Mouse (Mus musculus) small intestine, adult 2 months (tissue): ENCODE data around the gene Tph2. TPM values are rescaled to one million over a fixed set of nuclear protein-coding genes. Genes with fewer than 3 reads are reported as not detected.

ENCODE experiments used
- H3K27ac ChIP-seq: fragments of 200-500 bp; 2 replicates; pipeline ENCODE4 v1.5.1; 2012; ENCODE audit warnings: low read depth, low read length, control low read depth, inconsistent platforms; ENCODE audit not compliant: insufficient read depth
- H3K27me3 ChIP-seq: fragments of 200-500 bp; 2 replicates; pipeline ENCODE4 v1.6.1; 2012; ENCODE audit warnings: mild to moderate bottlenecking, moderate library complexity, low read length, inconsistent platforms; ENCODE audit not compliant: control insufficient read depth, insufficient read depth
- H3K36me3 ChIP-seq: fragments of 200-500 bp; 2 replicates; pipeline ENCODE4 v1.6.1; 2012; ENCODE audit warnings: mild to moderate bottlenecking, low read length, control low read depth, inconsistent platforms; ENCODE audit not compliant: control insufficient read depth, insufficient read depth
- H3K4me1 ChIP-seq: fragments of 200-500 bp; 2 replicates; pipeline ENCODE4 v1.6.1; 2012; ENCODE audit warnings: low read length, inconsistent platforms, mixed read lengths; ENCODE audit not compliant: control insufficient read depth, insufficient read depth, insufficient read length
- H3K4me3 ChIP-seq: fragments of 200-500 bp; 2 replicates; pipeline ENCODE4 v1.5.1; 2012; ENCODE audit warnings: low read depth, mild to moderate bottlenecking, control low read depth, inconsistent platforms, low read length, moderate library complexity
- CTCF ChIP-seq: fragments of 200-500 bp; IDR thresholded peaks from 2 replicates; pipeline ENCODE4 v1.5.1; 2012; ENCODE audit warnings: low read depth, mild to moderate bottlenecking, control low read depth, inconsistent platforms, low read length, moderate library complexity, mixed read lengths; ENCODE audit not compliant: insufficient replicate concordance, insufficient read length; ENCODE audit errors: extremely low read depth
- POLR2A ChIP-seq: fragments of 200-500 bp; IDR thresholded peaks from 2 replicates; pipeline ENCODE4 v1.6.1; 2012; ENCODE audit warnings: low read depth, mild to moderate bottlenecking, control low read depth, inconsistent platforms, low read length, moderate library complexity
- WGBS: fragments of 180-500 bp; shearing (Covaris S2); methylation state at CpG from one replicate; pipeline ENCODE4 v1.1.7; 2018; 5-methylcytosine and 5-hydroxymethylcytosine counted together
- polyA plus RNA-seq: library from polyadenylated mRNA; depleted of rRNA; stranded (reverse); fragments of >200 nt; gene quantifications from 2 replicates; pipeline ENCODE4 v1.2.3, GENCODE M21; 2012

Gene Tph2
- polyA plus RNA-seq, 1 experiment: not detected

DNA sequence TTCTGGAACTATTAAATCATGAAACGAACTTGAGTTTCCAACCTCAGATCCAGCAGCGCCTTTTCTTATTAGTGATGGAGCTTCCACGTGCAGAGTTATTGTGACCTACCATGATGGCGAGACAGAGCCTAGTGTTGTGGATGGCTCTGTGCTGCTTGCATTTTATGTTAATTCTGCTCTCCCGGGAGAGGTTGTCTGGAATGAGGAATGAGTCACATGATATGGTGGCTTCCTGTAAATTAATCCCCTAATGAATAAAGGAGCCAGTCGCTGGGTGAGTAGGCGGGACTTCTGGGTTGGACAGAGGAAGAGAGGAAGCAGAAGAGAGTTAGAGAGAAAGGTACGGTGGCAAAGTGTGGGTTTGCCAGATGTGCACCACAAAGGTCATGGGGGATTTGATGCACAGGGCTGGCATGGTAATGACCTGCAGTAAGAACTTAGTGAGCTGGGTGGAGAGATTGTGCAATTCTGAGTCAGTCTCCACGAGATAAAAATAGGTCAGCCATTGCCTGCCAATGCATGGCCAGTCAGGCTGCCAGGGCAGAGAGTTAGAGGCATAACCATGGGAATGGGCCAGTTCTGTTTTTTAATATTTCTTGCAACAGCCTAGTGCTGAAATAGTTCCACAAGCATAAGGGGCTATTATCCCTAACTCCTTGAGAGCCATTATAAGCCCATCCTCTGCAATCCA, 84.8 kb downstream of the Tph2 start:
- no peaks in the 10 kb centered on the region for H3K36me3 ChIP-seq
- TF ChIP-seq CTCF: no peak
- no peak for TF ChIP-seq POLR2A
- H3K27ac ChIP-seq: no peak overlapping the region
- H3K4me3 ChIP-seq: no peak overlapping the region
- no peaks in the 10 kb centered on the region for H3K4me1 ChIP-seq
- no peaks in the 10 kb centered on the region for H3K27me3 ChIP-seq
- WGBS: 61% methylated on average over 9 of the region's 9 CpGs

DNA sequence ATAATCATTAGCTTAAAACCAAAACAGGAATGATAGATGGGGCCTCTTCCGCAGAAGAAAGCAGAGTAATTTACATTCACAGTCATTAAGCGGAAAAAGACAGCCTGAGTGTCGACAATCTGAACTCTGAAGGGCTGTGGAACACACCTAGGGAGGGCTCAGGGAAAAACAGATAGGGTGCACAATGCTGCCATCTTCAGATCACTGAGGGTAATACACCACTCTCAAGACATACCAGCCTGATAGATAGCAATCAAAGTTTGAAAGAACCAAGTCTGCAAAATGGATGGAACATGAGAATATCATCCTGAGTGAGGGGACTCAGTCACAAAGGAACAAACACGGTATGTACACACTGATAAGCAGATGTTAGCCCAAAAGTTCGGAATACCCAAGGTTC, 87.7 kb downstream of the Tph2 start:
- no peak overlapping the region for H3K4me3 ChIP-seq
- no peaks in the 10 kb centered on the region for H3K27me3 ChIP-seq
- TF ChIP-seq CTCF: no peak
- 11% methylated on average over 5 of the region's 5 CpGs for WGBS
- no peaks in the 10 kb centered on the region for H3K36me3 ChIP-seq
- H3K4me1 ChIP-seq: no peaks in the 10 kb centered on the region
- H3K27ac ChIP-seq: no peak overlapping the region

DNA sequence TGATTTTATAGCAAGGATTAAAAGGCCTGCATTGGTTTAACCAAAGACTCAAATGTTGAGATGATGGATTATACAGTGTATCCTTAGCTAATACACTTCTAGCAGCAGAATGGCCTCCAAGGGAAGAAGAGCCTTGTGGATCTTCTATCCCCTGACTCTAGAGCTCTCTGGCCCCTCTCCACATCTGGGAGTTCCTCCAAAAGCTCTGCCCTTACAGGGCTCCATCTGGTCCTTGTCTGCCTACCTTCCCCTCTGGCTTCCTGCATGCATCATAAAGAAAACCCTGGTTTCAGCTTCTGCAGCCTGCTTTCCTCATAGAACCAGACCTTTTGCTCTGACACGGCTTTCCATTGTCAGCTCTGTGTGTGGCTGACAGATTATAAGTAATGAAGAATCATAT, 88.6 kb downstream of the Tph2 start:
- H3K4me3 ChIP-seq: no peak overlapping the region
- no peaks in the 10 kb centered on the region for H3K36me3 ChIP-seq
- no peak for TF ChIP-seq CTCF
- TF ChIP-seq POLR2A: no peak
- 54% methylated on average over 1 of the region's 1 CpGs for WGBS
- H3K4me1 ChIP-seq: no peaks in the 10 kb centered on the region
- no peak overlapping the region for H3K27ac ChIP-seq
- no peaks in the 10 kb centered on the region for H3K27me3 ChIP-seq

DNA sequence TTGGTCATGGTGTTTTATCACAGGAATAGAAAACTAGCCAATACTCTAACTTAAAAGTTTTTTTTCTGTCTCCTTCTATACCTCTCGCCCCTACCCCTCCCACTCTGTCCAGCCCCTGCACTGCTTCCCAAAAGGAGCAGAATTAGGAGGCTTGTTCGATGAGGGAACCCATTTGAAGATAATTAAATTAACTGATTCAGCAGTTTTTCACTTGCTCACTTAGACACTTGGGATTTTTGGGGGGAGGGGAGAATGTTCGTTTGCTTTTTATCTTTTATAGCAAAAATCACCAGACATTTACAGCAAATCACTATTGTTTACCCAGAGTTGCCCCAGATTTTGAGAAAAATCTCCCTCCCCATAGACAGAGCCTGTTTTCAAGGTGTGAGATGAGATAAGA, 106.6 kb downstream of the Tph2 start:
- Histone ChIP-seq H3K27me3 (no peaks in the 10 kb centered on the region), H3K4me3 (no peak overlapping the region), H3K4me1 (no peaks in the 10 kb centered on the region), H3K36me3 (no peaks in the 10 kb centered on the region), H3K27ac (no peak overlapping the region)
- 57% methylated on average over 3 of the region's 3 CpGs for WGBS
- TF ChIP-seq POLR2A (no peak), CTCF (no peak)

DNA sequence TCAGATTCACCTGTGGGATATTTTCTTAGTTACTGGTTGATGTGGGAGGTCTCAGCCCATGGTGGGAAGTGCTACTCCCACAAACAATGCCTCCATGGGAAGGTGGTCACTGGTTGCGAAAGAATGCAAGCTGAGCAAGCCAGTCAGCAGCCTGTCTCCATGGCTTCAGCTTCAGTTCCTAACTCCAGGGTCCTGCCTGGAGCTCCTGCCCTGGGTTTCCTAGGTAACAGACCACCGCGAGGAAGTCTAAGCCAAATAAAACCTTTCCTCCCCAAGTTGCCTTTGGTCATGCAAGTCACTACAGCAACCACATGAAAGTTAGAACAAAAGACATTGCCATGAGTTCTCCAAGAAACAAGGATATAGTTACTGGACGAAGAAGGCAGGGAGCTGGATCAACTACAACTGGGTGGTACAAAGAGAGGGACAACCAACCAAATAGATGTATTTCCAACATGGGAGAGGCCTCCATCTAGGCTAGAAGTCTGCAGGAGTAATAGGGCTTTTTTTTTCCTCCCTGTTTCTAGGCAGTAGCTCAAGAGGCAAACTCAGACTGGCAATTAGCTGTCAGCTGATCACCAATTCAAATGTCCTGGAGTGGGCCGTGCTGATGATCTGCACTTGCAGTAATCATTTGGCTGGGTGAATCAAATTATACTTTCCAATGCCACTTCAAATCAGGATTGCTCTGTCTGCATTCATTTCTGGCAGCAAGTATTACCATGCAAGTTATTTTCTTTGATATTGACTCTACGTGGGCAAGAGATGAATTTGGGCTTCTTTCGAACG, 115.5 kb downstream of the Tph2 start:
- Histone ChIP-seq H3K27me3 (no peaks in the 10 kb centered on the region), H3K36me3 (no peaks in the 10 kb centered on the region), H3K27ac (no peak overlapping the region), H3K4me3 (no peak overlapping the region), H3K4me1 (no peaks in the 10 kb centered on the region)
- WGBS: 75% methylated on average over 8 of the region's 8 CpGs
- TF ChIP-seq CTCF: no peak
- no peak for TF ChIP-seq POLR2A

DNA sequence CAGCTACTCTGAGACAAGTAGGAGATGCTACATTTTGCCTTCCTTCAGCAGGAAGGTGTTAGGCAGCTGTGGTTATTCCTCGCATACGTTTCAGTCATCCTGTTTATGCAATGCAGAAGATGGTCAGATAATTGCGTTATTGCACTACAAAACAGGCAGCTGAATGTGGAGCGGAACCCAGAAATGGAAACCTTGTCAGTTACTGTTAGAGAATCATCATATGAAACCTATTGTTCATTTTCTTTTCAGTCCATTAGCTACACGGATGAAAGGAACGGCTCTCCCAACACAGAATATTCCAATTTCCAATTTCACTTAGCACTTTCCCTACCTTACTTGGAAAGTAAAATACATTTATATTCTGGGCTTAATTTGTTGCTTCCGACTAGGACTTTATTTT, 120.9 kb downstream of the Tph2 start:
- no peak for TF ChIP-seq POLR2A
- no peak for TF ChIP-seq CTCF
- Histone ChIP-seq H3K27ac (no peak overlapping the region), H3K36me3 (no peaks in the 10 kb centered on the region), H3K27me3 (no peaks in the 10 kb centered on the region), H3K4me1 (no peaks in the 10 kb centered on the region), H3K4me3 (no peak overlapping the region)
- WGBS: 84% methylated on average over 7 of the region's 7 CpGs

DNA sequence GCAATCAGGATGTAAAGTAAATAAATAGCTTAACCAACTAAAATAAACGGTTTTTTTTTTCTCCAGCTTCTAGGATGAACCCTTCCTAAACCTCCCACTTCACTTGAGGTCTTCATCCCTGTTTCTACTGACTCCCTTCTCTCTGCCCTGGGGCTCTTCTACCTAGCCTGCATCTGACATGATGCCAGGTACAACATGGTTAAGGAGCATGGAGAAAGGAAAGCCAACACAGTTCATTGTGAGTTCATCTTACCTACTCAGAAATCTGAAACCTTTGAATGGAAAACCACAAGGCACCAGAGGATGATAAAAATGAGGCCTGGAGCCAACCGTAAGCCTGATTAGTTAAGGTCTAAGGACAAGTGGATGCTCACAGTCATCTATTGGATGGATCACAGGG, 123.3 kb downstream of the Tph2 start:
- 53% methylated on average over 2 of the region's 2 CpGs for WGBS
- Histone ChIP-seq H3K4me3 (no peak overlapping the region), H3K4me1 (no peaks in the 10 kb centered on the region), H3K36me3 (no peaks in the 10 kb centered on the region), H3K27me3 (no peaks in the 10 kb centered on the region), H3K27ac (no peak overlapping the region)
- TF ChIP-seq CTCF (no peak), POLR2A (no peak)
